ENCODE assay signal across 8 mouse cellular contexts in genomic region chr8:117053135-117054079, GRCm38 (mm10). TPM values are rescaled to one million over a fixed set of nuclear protein-coding genes. Genes with fewer than 3 reads are reported as not detected.
DNase-seq lines count a peak whose midpoint lies in the region; ATAC-seq and TF ChIP-seq lines count a peak whose summit lies in the region.

No protein-coding gene starts in this region.

- TF ChIP-seq CTCF in hindbrain, postnatal 0 days (IDR thresholded peaks at IDR 0.05; ENCODE audit: low read depth) = peak; percentile 34

- no peaks in the 10 kb centered on the region for H3K27me3 ChIP-seq in hindbrain, postnatal 0 days (ENCODE audit: insufficient read depth, low read length)
- H3K27me3 ChIP-seq in hindbrain, embryonic 10.5 days (ENCODE audit: insufficient read depth, poor library complexity, severe bottlenecking) = no peaks in the 10 kb centered on the region

- H3K27ac ChIP-seq in hindbrain, postnatal 0 days = no peak overlapping the region
- H3K27ac ChIP-seq in hindbrain, embryonic 10.5 days = no peak overlapping the region

- no peak for ATAC-seq in hindbrain, postnatal 0 days

- no peaks in the 10 kb centered on the region for H3K4me1 ChIP-seq in hindbrain, postnatal 0 days (ENCODE audit: insufficient read depth, low read length)
- 0 out of 2 replicates have a peak, but pooled peaks cover 9% of the 10 kb centered on the region for H3K4me1 ChIP-seq in hindbrain, embryonic 10.5 days (replicated peaks)

- no peak overlapping the region for H3K4me3 ChIP-seq in hindbrain, postnatal 0 days (ENCODE audit: low read length)
- H3K4me3 ChIP-seq in hindbrain, embryonic 10.5 days = no peak overlapping the region

- no peaks in the 10 kb centered on the region for H3K36me3 ChIP-seq in hindbrain, postnatal 0 days (ENCODE audit: insufficient read depth, low read length)
- H3K36me3 ChIP-seq in hindbrain, embryonic 10.5 days = no peaks in the 10 kb centered on the region

- H3K9me3 ChIP-seq in hindbrain, postnatal 0 days (ENCODE audit: low read length) = no peaks in the 10 kb centered on the region
- H3K9me3 ChIP-seq in hindbrain, embryonic 10.5 days = no peaks in the 10 kb centered on the region

- no peak overlapping the region for H3K9ac ChIP-seq in hindbrain, postnatal 0 days (replicated peaks; ENCODE audit: low read length)

- DNase-seq in hindbrain, postnatal 0 days (ENCODE audit: low spot score) = peak; percentile 9
- DNase-seq in hindbrain, embryonic 10.5 days (ENCODE audit: low spot score) = no peak
- DNase-seq in CD4-positive helper T cell, adult 2 months (ENCODE audit: low read depth, low spot score) = peak; percentile 55
- peak; percentile 29 for DNase-seq in adrenal gland, adult 8-10 months
- peak; percentile 51 to 56 for DNase-seq in kidney, postnatal 4 days
- DNase-seq in thymus, postnatal 10 days (ENCODE audit: low spot score in 2 of 2) = peak; percentile 51 to 78
- no peak for DNase-seq in left cerebral cortex, adult 9 months (ENCODE audit: low spot score in 2 of 2)
- DNase-seq in layer of hippocampus, adult 9-10 months (ENCODE audit: low spot score) = no peak

- H3K4me2 ChIP-seq in hindbrain, postnatal 0 days (ENCODE audit: low read depth, low read length) = no peak overlapping the region

- 68% methylated on average over 12 of the region's 12 CpGs for WGBS in hindbrain, postnatal 0 days
- WGBS in hindbrain, embryonic 10.5 days = 73% methylated on average over 12 of the region's 12 CpGs

RNA-seq across cellular contexts. Expression of gene Pkd1l2, which starts 28.8 kb away (rescaled TPM):
- total RNA-seq in hindbrain, postnatal 0 days (2014; rRNA removed) = 0.22 and 2.0 TPM in 2 replicates
- polyA plus RNA-seq in hindbrain, postnatal 0 days (2015; fragmentation: Nextera tagmentation; extraction: Ambion mirVana) = 0.05 and 0.06 TPM in 2 replicates
- 0.24 TPM in 1 of 2 replicates, not detected in the other for polyA plus RNA-seq in hindbrain, embryonic 10.5 days (2016; fragmentation: Nextera tagmentation; extraction: Ambion mirVana)
- total RNA-seq in adrenal gland, adult 8-10 months (2022) = 1 to 10 TPM; 2.2 to 4.7 (median 3.2) TPM

RNA-seq across cellular contexts. Expression of gene Bco1, which starts 42.2 kb away (rescaled TPM):
- total RNA-seq in hindbrain, postnatal 0 days (2014; rRNA removed) = 0.11 and 0.21 TPM in 2 replicates
- polyA plus RNA-seq in hindbrain, postnatal 0 days (2015; fragmentation: Nextera tagmentation; extraction: Ambion mirVana) = 0.32 and 0.39 TPM in 2 replicates
- 0.21 and 0.22 TPM in 2 replicates for polyA plus RNA-seq in hindbrain, embryonic 10.5 days (2016; fragmentation: Nextera tagmentation; extraction: Ambion mirVana)
- under 1 TPM in 2 of 4 experiments, not detected in 2; 0.15 to 0.16 TPM for total RNA-seq in adrenal gland, adult 8-10 months (2022)

Comparison
In these comparisons a context has a peak if more than half of its experiments do, and no peak if none do; other contexts are left out.
1. DNase-seq: peak in hindbrain, postnatal 0 days (single experiment), CD4-positive helper T cell, adult 2 months (single experiment), adrenal gland, adult 8-10 months (single experiment), kidney, postnatal 4 days (2 of 2) and thymus, postnatal 10 days (2 of 2); none in hindbrain, embryonic 10.5 days (single experiment), left cerebral cortex, adult 9 months (0 of 2) and layer of hippocampus, adult 9-10 months (single experiment).